Mouse (Mus musculus) limb, embryonic 11.5 days (tissue): ENCODE results near the gene Tnfrsf19. TPM values are rescaled to one million over a fixed set of nuclear protein-coding genes. Genes with fewer than 3 reads are reported as not detected.

ENCODE experiments used
- ATAC-seq: fragments of 200-750 bp; cut with Nextera tagmentation; 2 replicates; pipeline ENCODE4 v1.8.0; 2017; ENCODE audit warnings: low read depth; ENCODE audit not compliant: insufficient number of reproducible peaks, low FRiP score, low TSS enrichment
- DNase-seq: peaks from one replicate; pipeline ENCODE4 v3.0.0-alpha.2; 2015; ENCODE audit warnings: low spot score
- H3K27ac ChIP-seq: fragments of 300-500 bp; sonication (generic); replicated peaks from 2 replicates; pipeline ENCODE4 v1.5.1; 2014; ENCODE audit warnings: low read depth, mild to moderate bottlenecking, low read length
- H3K27me3 ChIP-seq: fragments of 300-500 bp; sonication (generic); 2 replicates; pipeline ENCODE4 v1.6.1; 2014; ENCODE audit warnings: mild to moderate bottlenecking, low read length, mixed read lengths; ENCODE audit not compliant: control insufficient read depth, insufficient read depth
- H3K36me3 ChIP-seq: fragments of 300-500 bp; sonication (generic); 2 replicates; pipeline ENCODE4 v1.6.1; 2014; ENCODE audit warnings: mild to moderate bottlenecking, low read length, moderate library complexity, mixed read lengths; ENCODE audit not compliant: control insufficient read depth, insufficient read depth
- H3K4me1 ChIP-seq: fragments of 300-500 bp; sonication (generic); 2 replicates; pipeline ENCODE4 v1.6.1; 2014; ENCODE audit warnings: low read length, mixed read lengths; ENCODE audit not compliant: control insufficient read depth, insufficient read depth
- H3K4me2 ChIP-seq: fragments of 300-500 bp; sonication (generic); 2 replicates; pipeline ENCODE4 v1.6.1; 2014; ENCODE audit warnings: low read depth, mild to moderate bottlenecking, moderate library complexity; ENCODE audit not compliant: severe bottlenecking
- H3K4me3 ChIP-seq: fragments of 300-500 bp; sonication (generic); 2 replicates; pipeline ENCODE4 v1.5.1; 2014; ENCODE audit warnings: low read depth, low read length
- H3K9ac ChIP-seq: fragments of 300-500 bp; sonication (generic); 2 replicates; pipeline ENCODE4 v1.6.1; 2014; ENCODE audit warnings: mild to moderate bottlenecking, low read length
- H3K9me3 ChIP-seq: fragments of 300-500 bp; sonication (generic); 2 replicates; pipeline ENCODE4 v1.6.1; 2016; ENCODE audit warnings: low read length; ENCODE audit not compliant: control insufficient read depth
- WGBS: fragments of 180-500 bp; shearing (Covaris S2); extraction: QIAGEN DNeasy Blood & Tissue Kit; methylation state at CpG from one replicate; pipeline ENCODE4 v1.1.7; 2014; 5-methylcytosine and 5-hydroxymethylcytosine counted together
- polyA plus RNA-seq: library from polyadenylated mRNA; unstranded; fragments of >200 nt; fragmentation: Nextera tagmentation; extraction: Ambion mirVana; gene quantifications from 2 replicates; pipeline ENCODE4 v1.2.1, GENCODE M21; 2014

The Tnfrsf19 gene
- polyA plus RNA-seq, 1 experiment from 2014 or later, result 32.1 TPM

DNA sequence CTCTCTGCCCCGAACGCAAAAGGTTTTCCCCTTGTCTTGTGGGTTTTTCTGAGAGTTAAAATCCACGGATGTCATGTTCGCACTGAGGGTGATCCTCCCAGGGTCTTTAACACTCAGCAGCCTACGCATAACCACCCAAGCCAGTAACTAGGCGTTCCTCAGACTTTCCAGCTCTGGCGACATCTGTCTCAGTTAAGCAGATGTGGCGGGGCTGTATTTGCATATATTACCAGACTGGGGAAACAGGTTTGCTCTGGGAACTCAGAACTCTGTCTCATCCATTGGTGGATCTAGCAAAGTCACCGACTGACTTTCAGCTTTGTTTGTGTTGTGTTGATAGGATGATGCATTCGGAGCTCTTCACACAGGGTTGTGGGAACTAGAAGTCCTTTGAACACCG lies 10.7 kb upstream of the Tnfrsf19 start:
- peaks cover 20% of the 10 kb centered on the region; the same call in 1 of the 2 replicates for H3K4me1 ChIP-seq
- no peak overlapping the region; the same call in 1 of the 2 replicates for H3K9ac ChIP-seq
- DNase-seq, result no peak
- peak overlapping the region; percentile 79 for H3K4me2 ChIP-seq
- ATAC-seq, result no peak
- no peaks in the 10 kb centered on the region for H3K36me3 ChIP-seq
- WGBS, result 3% methylated on average over 11 of the region's 11 CpGs
- H3K27ac ChIP-seq, result no peak overlapping the region
- H3K4me3 ChIP-seq, result peak overlapping the region; percentile 30
- no peaks in the 10 kb centered on the region for H3K9me3 ChIP-seq
- H3K27me3 ChIP-seq, result no peaks in the 10 kb centered on the region

DNA sequence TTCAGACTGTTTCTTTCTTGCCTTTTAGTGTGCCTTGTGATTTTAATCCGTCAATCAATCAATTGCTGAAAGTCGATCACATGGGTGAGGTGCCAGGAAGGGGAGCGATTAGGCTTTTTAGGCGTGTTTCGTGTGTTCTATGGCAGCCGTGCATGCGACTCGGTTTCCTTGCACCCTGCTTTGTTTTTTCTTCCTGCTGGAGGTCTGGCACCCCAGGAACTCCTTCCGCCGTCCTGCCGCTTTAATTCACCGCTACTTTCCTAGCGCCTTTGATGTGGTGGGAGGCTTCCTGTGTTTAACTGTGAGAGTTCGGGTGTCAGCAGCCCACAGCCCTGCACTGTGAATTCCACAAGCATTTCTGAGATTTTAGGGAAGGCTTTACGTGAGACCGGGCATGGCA lies 10.2 kb upstream of the Tnfrsf19 start:
- ATAC-seq (no peak), DNase-seq (peak; percentile 63)
- Histone ChIP-seq H3K36me3 (no peaks in the 10 kb centered on the region), H3K27ac (no peak overlapping the region), H3K4me1 (peaks cover 17% of the 10 kb centered on the region; the same call in 1 of the 2 replicates), H3K9me3 (no peaks in the 10 kb centered on the region), H3K4me2 (peak overlapping the region; percentile 79), H3K4me3 (peak overlapping the region; percentile 30), H3K9ac (peak overlapping the region; percentile 13; the same call in 1 of the 2 replicates), H3K27me3 (no peaks in the 10 kb centered on the region)
- under 1% methylated on average over 16 of the region's 16 CpGs for WGBS

DNA sequence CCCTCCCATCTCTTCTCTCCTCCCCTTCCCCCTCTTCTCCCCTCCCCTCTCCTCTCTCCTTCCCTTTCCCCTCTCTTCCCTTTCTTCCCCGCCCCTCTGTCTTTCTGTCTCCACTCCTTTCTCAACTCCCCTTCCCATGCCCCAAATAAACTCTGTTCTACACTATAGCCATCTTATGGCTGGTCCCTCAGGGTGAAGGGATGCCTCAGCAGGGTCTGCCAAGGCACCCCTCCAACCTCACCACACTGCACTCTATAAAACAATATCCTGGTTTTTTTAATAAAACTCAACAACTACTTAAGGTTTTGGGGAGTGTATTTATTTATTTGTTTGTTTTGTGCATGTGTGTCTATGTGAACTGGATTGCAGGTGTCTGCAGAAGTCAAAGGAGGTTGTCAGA lies 9.6 kb upstream of the Tnfrsf19 start:
- no peak overlapping the region for H3K4me3 ChIP-seq
- H3K4me2 ChIP-seq, result peak overlapping the region; percentile 79
- no peaks in the 10 kb centered on the region for H3K9me3 ChIP-seq
- DNase-seq (no peak), ATAC-seq (no peak)
- H3K4me1 ChIP-seq, result peaks cover 13% of the 10 kb centered on the region; the same call in 1 of the 2 replicates
- H3K27ac ChIP-seq, result no peak overlapping the region
- H3K36me3 ChIP-seq, result no peaks in the 10 kb centered on the region
- WGBS, result 40% methylated on average over 1 of the region's 1 CpGs
- no peaks in the 10 kb centered on the region for H3K27me3 ChIP-seq
- no peak overlapping the region for H3K9ac ChIP-seq

DNA sequence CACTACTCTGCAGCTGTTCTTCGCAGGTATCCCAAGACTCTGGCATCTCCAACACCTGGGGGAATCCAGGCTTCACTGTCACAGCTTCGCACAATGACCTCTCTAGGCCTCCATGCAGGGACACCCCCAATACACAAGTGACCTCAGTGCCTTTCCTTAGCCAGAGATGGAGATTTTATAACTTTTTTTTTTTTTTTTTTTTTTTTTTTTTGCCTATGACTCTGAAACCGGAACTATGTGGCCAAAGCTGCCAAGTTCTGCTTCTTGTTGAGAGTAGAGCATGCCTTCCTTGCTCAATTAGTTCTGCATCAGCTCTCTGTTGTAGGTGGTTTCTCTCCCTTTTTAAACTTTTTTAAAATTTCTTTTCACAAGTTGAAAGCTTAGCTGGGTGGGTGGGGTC lies 5.9 kb upstream of the Tnfrsf19 start:
- Histone ChIP-seq H3K9me3 (no peaks in the 10 kb centered on the region), H3K27me3 (0 out of 2 replicates have a peak, but pooled peaks cover 2% of the 10 kb centered on the region), H3K4me3 (no peak overlapping the region), H3K27ac (no peak overlapping the region), H3K36me3 (no peaks in the 10 kb centered on the region), H3K4me1 (peaks cover 13% of the 10 kb centered on the region; the same call in 1 of the 2 replicates), H3K4me2 (no peak overlapping the region), H3K9ac (no peak overlapping the region)
- 91% methylated on average over 3 of the region's 3 CpGs for WGBS
- no peak for DNase-seq
- no peak for ATAC-seq

DNA sequence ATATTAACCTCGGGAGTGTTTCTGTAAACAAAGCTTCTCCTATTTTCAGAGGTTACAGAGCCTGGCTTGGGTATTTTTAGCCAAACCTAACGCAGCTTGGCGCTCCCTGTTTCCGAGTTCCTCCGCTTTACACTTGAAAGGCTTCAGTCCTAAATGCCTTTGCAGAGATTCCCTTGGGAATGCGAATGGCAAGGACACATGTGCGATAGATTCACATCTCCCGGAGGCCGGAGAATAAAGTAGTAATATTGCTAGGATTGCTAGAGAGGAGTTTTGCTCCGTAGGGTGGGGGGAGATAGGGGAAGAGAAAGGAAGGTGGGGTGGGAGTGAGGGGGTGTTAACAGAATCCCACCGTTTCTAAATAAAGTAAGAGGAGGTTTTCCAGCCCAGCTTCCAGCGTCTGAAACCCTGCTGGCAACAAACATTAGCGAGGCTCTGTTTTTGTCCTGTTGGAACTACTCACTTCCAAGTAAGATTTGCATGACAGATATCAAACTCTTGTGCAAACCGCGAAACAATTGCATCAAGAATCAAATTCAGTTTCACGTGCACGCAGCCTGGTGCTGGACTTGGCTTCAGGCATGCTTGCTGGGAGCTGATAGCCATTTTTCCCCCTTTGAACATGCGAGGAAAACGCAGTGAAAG lies 722 bp downstream of the Tnfrsf19 start:
- Histone ChIP-seq H3K9me3 (no peaks in the 10 kb centered on the region), H3K27me3 (0 out of 2 replicates have a peak, but pooled peaks cover 5% of the 10 kb centered on the region), H3K4me3 (peak overlapping the region; percentile 34), H3K27ac (peak overlapping the region; percentile 55; the same call in 1 of the 2 replicates), H3K36me3 (no peaks in the 10 kb centered on the region), H3K9ac (peak overlapping the region; percentile 55), H3K4me1 (peaks cover 11% of the 10 kb centered on the region), H3K4me2 (peak overlapping the region; percentile 78)
- DNase-seq (peak; percentile 40), ATAC-seq (no peak)
- under 1% methylated on average over 19 of the region's 19 CpGs for WGBS

DNA sequence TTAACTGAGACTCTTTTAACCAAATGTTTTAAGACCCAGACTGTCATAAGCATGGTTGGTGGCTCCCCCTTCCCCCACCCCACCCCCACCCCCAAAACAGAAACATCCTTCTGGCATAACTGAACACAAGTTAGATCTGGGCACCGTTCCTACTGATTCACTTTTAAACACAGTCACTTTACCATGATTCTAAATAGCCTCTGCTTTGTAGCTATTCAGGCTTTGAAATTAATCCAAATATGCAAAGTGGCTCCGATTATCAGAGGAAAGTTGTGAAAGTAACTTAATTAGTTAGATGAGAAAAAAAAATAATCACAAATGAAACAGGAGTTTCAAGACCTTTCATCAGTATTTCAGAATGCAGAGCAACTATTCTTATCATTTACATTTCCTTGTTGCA lies 2.0 kb downstream of the Tnfrsf19 start:
- 0 out of 2 replicates have a peak overlapping the region, but pooled peaks have one; percentile 24 for H3K9ac ChIP-seq
- H3K4me1 ChIP-seq, result peaks cover 11% of the 10 kb centered on the region
- H3K27ac ChIP-seq, result no peak overlapping the region

DNA sequence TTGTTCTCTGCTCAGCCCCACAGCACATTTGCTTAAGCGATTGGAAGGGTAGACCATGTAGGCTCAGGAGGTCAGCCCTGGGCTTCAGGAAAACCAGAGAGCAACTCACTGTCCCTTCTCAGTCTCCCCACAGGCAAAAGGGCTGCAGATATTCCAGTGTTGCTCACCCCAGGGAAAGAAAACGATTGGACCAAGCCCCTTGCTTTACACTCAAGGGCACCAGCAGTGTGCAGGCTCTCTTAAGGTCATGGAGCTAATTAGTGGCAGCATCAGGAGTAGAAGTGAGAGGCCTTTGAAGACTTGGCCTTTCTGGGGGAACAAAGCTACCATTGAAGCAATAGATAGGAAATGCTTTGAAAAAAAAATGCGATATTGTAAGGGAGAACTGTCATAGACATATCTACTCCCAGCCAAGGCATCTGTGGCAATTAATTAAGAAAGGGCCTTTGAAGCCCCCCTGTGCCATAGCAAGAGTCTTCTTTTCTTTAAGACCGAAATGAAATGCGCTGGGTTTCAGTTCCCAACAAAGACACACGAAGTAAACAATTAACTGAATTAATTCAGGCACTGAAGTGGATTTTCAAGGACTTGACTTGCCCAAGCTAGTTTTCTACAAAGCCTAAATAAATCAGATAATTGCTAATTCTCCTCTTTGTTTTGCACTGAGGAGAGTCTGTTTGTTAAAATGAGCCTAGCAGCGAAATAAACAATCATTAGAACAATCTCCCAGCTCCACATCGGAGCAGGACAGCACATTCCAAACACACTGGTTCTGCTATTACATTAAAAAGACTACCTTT lies 2.6 kb downstream of the Tnfrsf19 start:
- no peak overlapping the region for H3K27ac ChIP-seq
- H3K27me3 ChIP-seq, result 0 out of 2 replicates have a peak, but pooled peaks cover 5% of the 10 kb centered on the region
- H3K4me2 ChIP-seq, result peak overlapping the region; percentile 34
- H3K4me1 ChIP-seq, result peaks cover 11% of the 10 kb centered on the region
- peak overlapping the region; percentile 1; the same call in 1 of the 2 replicates for H3K4me3 ChIP-seq
- WGBS, result 7% methylated on average over 8 of the region's 8 CpGs
- no peaks in the 10 kb centered on the region for H3K9me3 ChIP-seq
- H3K9ac ChIP-seq, result 0 out of 2 replicates have a peak overlapping the region, but pooled peaks have one; percentile 24
- no peak for DNase-seq
- no peak for ATAC-seq
- H3K36me3 ChIP-seq, result no peaks in the 10 kb centered on the region

More for the DNA sequence above, 2.0 kb downstream of the Tnfrsf19 start:
- DNase-seq (no peak), ATAC-seq (no peak)
- Histone ChIP-seq H3K36me3 (no peaks in the 10 kb centered on the region), H3K9me3 (no peaks in the 10 kb centered on the region), H3K4me2 (peak overlapping the region; percentile 78; the same call in 1 of the 2 replicates), H3K27me3 (0 out of 2 replicates have a peak, but pooled peaks cover 5% of the 10 kb centered on the region), H3K4me3 (0 out of 2 replicates have a peak overlapping the region, but pooled peaks have one; percentile 1)
- 14% methylated on average over 2 of the region's 2 CpGs for WGBS

DNA sequence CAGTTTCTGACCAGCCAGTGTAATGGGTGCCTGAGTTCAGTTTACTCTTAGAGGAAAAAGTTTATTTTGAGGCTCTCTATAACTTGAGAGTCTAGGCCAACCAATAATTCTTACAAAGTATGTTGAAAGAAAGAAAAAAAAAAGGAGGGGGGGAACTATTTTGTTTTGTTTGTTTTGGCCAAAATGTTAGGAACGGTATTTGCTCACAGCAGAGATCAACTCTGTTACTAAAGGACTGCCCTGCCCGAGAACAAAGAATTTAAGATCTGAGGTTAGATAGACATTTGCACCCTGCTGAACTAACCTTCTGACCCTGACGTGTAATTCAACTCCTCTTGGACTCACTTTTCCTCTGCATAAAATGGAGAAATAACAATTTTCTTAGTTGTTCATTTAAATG lies 4.0 kb downstream of the Tnfrsf19 start:
- no peaks in the 10 kb centered on the region for H3K9me3 ChIP-seq
- WGBS, result 31% methylated on average over 3 of the region's 3 CpGs
- H3K27me3 ChIP-seq, result peaks cover 5% of the 10 kb centered on the region; the same call in 1 of the 2 replicates
- no peak overlapping the region for H3K9ac ChIP-seq
- no peak overlapping the region for H3K27ac ChIP-seq
- H3K4me2 ChIP-seq, result no peak overlapping the region
- H3K4me1 ChIP-seq, result peaks cover 15% of the 10 kb centered on the region
- DNase-seq (no peak), ATAC-seq (no peak)
- H3K36me3 ChIP-seq, result no peaks in the 10 kb centered on the region
- no peak overlapping the region for H3K4me3 ChIP-seq
